Mouse (Mus musculus) Patski (cell line): Measurements from ENCODE around the gene Dnah7c. TPM values are rescaled to one million over a fixed set of nuclear protein-coding genes. Genes with fewer than 3 reads are reported as not detected.

ENCODE experiments used
- ATAC-seq: fragments of 100-300 bp; one replicate; pipeline ENCODE4 v1.8.0; 2021
- CTCF ChIA-PET: fragments of 350-600 bp; sonication (Branson Sonifier 250); formaldehyde crosslinking; loops from one replicate; lab custom pipeline; 2022; ENCODE audit warnings: inconsistent platforms; lab: Charles Lee
- POLR2A ChIA-PET: fragments of 350-600 bp; sonication (Branson Sonifier 250); formaldehyde crosslinking; loops from one replicate; lab custom pipeline; 2022; ENCODE audit warnings: antibody characterized with exemption, inconsistent platforms; lab: Charles Lee
- DNase-seq: peaks from one replicate; pipeline ENCODE4 v3.0.0-alpha.2; 2011; ENCODE audit warnings: low read depth, low spot score
- H3K27me3 ChIP-seq: fragments of 371-371 bp; one replicate; pipeline ENCODE4 v1.5.1; 2021
- CTCF ChIP-seq: fragments of 100-300 bp; IDR thresholded peaks from one replicate; pipeline ENCODE4 v1.5.1; 2021
- in situ Hi-C: fragments of 300-500 bp; cut with MboI; formaldehyde crosslinking; loops from 3 replicates; pipeline ENCODE4 v1.11.1; 2018; ENCODE audit warnings: low pct_unique_long_range_greater_than_20kb, mixed read lengths
- polyA plus RNA-seq: library from polyadenylated mRNA; unstranded; gene quantifications from one replicate; pipeline ENCODE4 v1.2.3, GENCODE M21; 2021

Gene Dnah7c
- polyA plus RNA-seq, 1 experiment from 2014 or later, result 0.18 TPM

GRCm38 (mm10) chr1:46844281-46844680, 418.9 kb downstream of the Dnah7c start:
- TF ChIP-seq CTCF, result no peak
- ChIA-PET POLR2A (no interaction called here), CTCF (no interaction called here)
- ATAC-seq (peak; percentile 73), DNase-seq (no peak)
- H3K27me3 ChIP-seq, result no peaks in the 10 kb centered on the region
- in situ Hi-C loops, result loop anchor here (25.0 kb wide), 2 partner anchors 257 to 432 kb away; no protein-coding TSS in a partner anchor

GRCm38 (mm10) chr1:46845221-46845620, 419.8 kb downstream of the Dnah7c start:
- no peak for TF ChIP-seq CTCF
- ChIA-PET CTCF (no interaction called here), POLR2A (no interaction called here)
- in situ Hi-C loops, result loop anchor here (5.0 to 25.0 kb wide), 4 partner anchors 77 to 433 kb away; no protein-coding TSS in a partner anchor
- no peak for DNase-seq
- no peak for ATAC-seq
- no peaks in the 10 kb centered on the region for H3K27me3 ChIP-seq

- DNase-seq, result no peak
- ATAC-seq, result no peak
- TF ChIP-seq CTCF, result peak; percentile 76
- ChIA-PET CTCF (interaction anchor here (0.8 to 3.4 kb wide), 18 partner anchors 9 to 270 kb away, joined by 3 to 21 read pairs (median 5); no protein-coding TSS in a partner anchor), POLR2A (no interaction called here)
- no peaks in the 10 kb centered on the region for H3K27me3 ChIP-seq
- in situ Hi-C loops, result loop anchor here (5.0 to 25.0 kb wide), 4 partner anchors 73 to 437 kb away; no protein-coding TSS in a partner anchor
These were observed 424.4 kb downstream of the Dnah7c start for GRCm38 (mm10) chr1:46849758-46850157.

GRCm38 (mm10) chr1:46851586-46851985, 426.2 kb downstream of the Dnah7c start:
- DNase-seq, result no peak
- no peaks in the 10 kb centered on the region for H3K27me3 ChIP-seq
- in situ Hi-C loops, result no loop called here
- POLR2A ChIA-PET, result no interaction called here
- CTCF ChIA-PET, result interaction anchor here (1.1 to 3.4 kb wide), 7 partner anchors 21 to 121 kb away, joined by 6 to 21 read pairs (median 10); no protein-coding TSS in a partner anchor
- no peak for TF ChIP-seq CTCF
- ATAC-seq, result no peak

GRCm38 (mm10) chr1:46852216-46852599, 426.8 kb downstream of the Dnah7c start:
- no peak for DNase-seq
- POLR2A ChIA-PET, result interaction anchor here (0.9 to 2.3 kb wide), 6 partner anchors 12 to 83 kb away, joined by 3 to 12 read pairs (median 4); no protein-coding TSS in a partner anchor
- no peak for ATAC-seq
- H3K27me3 ChIP-seq, result no peaks in the 10 kb centered on the region
- TF ChIP-seq CTCF, result no peak
- in situ Hi-C loops, result no loop called here
- CTCF ChIA-PET, result interaction anchor here (1.1 to 2.9 kb wide), 3 partner anchors 33 to 120 kb away, joined by 6 to 10 read pairs (median 8); no protein-coding TSS in a partner anchor

- no peak for TF ChIP-seq CTCF
- ATAC-seq, result peak; percentile 5
- ChIA-PET CTCF (interaction anchor here (1.0 to 2.3 kb wide), 2 partner anchors 22 to 33 kb away, joined by 3 to 6 read pairs; no protein-coding TSS in a partner anchor), POLR2A (interaction anchor here (0.9 to 2.3 kb wide), 7 partner anchors 12 to 83 kb away, joined by 3 to 12 read pairs (median 5); no protein-coding TSS in a partner anchor)
- no peak for DNase-seq
- in situ Hi-C loops, result no loop called here
- no peaks in the 10 kb centered on the region for H3K27me3 ChIP-seq
These were observed 427.3 kb downstream of the Dnah7c start for GRCm38 (mm10) chr1:46852600-46853272.

GRCm38 (mm10) chr1:46853317-46854035, 428.1 kb downstream of the Dnah7c start:
- H3K27me3 ChIP-seq, result no peaks in the 10 kb centered on the region
- peak; percentile 84 for ATAC-seq
- peak; percentile 92 for DNase-seq
- in situ Hi-C loops, result no loop called here
- TF ChIP-seq CTCF, result no peak
- ChIA-PET CTCF (interaction anchor here (1.0 kb wide), 1 partner anchor 23 kb away, joined by 3 read pairs; no protein-coding TSS in a partner anchor), POLR2A (interaction anchor here (0.6 to 2.3 kb wide), 6 partner anchors 11 to 59 kb away, joined by 4 to 12 read pairs (median 5); no protein-coding TSS in a partner anchor)

- no peaks in the 10 kb centered on the region for H3K27me3 ChIP-seq
- TF ChIP-seq CTCF, result no peak
- DNase-seq (peak; percentile 59), ATAC-seq (peak; percentile 48)
- in situ Hi-C loops, result no loop called here
- CTCF ChIA-PET, result interaction anchor here (1.4 to 1.8 kb wide), 2 partner anchors 11 to 20 kb away, joined by 5 to 6 read pairs; no protein-coding TSS in a partner anchor
- POLR2A ChIA-PET, result interaction anchor here (0.6 to 2.3 kb wide), 6 partner anchors 10 to 53 kb away, joined by 3 to 12 read pairs (median 4); no protein-coding TSS in a partner anchor
These were observed 428.9 kb downstream of the Dnah7c start for GRCm38 (mm10) chr1:46854036-46854900.

GRCm38 (mm10) chr1:46856498-46856897, 431.1 kb downstream of the Dnah7c start:
- no peak for ATAC-seq
- in situ Hi-C loops, result no loop called here
- ChIA-PET CTCF (no interaction called here), POLR2A (no interaction called here)
- no peaks in the 10 kb centered on the region for H3K27me3 ChIP-seq
- TF ChIP-seq CTCF, result no peak
- no peak for DNase-seq
